Mouse (Mus musculus) spleen, adult 2 months (tissue): ENCODE measurements at regions not wholly inside any gene's neighbourhood (a gene's known extent, or its start where the extent isn't known, plus 50 kb on each side); places are given as distances from the start of the nearest gene placed in this dataset.

ENCODE experiments used
- DNase-seq, 2 experiments: peaks; one replicate each; pipeline versions ENCODE4 v3.0.0 to v3.0.0-alpha.2; 2012 to 2021; ENCODE audit warnings: low spot score in 2 of 2, low read depth in 1 of 2
- H3K27ac ChIP-seq: fragments of 200-500 bp; 2 replicates; pipeline ENCODE4 v1.5.1; 2012; ENCODE audit warnings: low read length, inconsistent platforms; ENCODE audit not compliant: insufficient read depth
- H3K27me3 ChIP-seq: fragments of 200-500 bp; 2 replicates; pipeline ENCODE4 v1.6.1; 2012; ENCODE audit warnings: mild to moderate bottlenecking, moderate library complexity, low read length, inconsistent platforms; ENCODE audit not compliant: control insufficient read depth, insufficient read depth
- H3K36me3 ChIP-seq: fragments of 200-500 bp; 2 replicates; pipeline ENCODE4 v1.6.1; 2012; ENCODE audit warnings: mild to moderate bottlenecking, low read length, inconsistent platforms; ENCODE audit not compliant: control insufficient read depth, insufficient read depth
- H3K4me1 ChIP-seq: fragments of 200-500 bp; 2 replicates; pipeline ENCODE4 v1.6.1; 2011; ENCODE audit warnings: inconsistent platforms; ENCODE audit not compliant: control insufficient read depth, insufficient read depth, insufficient read length
- H3K4me3 ChIP-seq: fragments of 200-500 bp; 2 replicates; pipeline ENCODE4 v1.5.1; 2011; ENCODE audit warnings: mild to moderate bottlenecking, inconsistent platforms; ENCODE audit not compliant: insufficient read depth, insufficient read length; ENCODE audit errors: extremely low read depth
- CTCF ChIP-seq: fragments of 200-500 bp; IDR thresholded peaks from 2 replicates; pipeline ENCODE4 v1.5.1; 2011; ENCODE audit warnings: mild to moderate bottlenecking, inconsistent platforms; ENCODE audit not compliant: insufficient read depth, insufficient read length, insufficient replicate concordance; ENCODE audit errors: extremely low read depth
- POLR2A ChIP-seq: fragments of 200-500 bp; IDR thresholded peaks from 2 replicates; pipeline ENCODE4 v1.6.1; 2011; ENCODE audit warnings: low read depth, low read length, inconsistent platforms
- WGBS: fragments of 180-500 bp; shearing (Covaris S2); methylation state at CpG from one replicate; pipeline ENCODE4 v1.1.7; 2018; 5-methylcytosine and 5-hydroxymethylcytosine counted together

DNA sequence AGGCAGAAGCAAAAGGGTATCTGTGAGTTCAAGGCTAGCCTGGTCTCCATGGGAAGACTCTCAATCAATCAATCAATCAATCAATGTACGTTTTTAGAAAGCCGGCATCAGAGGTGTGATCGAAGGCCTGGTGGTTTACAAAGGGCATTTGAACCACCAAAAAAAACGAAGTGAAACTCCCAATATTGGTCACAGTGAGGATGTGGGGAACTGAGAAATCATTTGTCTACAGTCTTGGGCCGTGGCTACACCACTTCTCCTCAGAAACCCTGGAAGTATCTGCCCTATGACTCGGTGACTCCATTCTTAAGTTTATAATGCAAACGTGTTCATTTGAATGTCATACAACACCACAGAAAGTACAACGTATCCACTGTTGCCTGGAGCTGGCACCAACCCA, 78.6 kb downstream of the Vegfa start:
- TF ChIP-seq CTCF (no peak), POLR2A (no peak)
- no peaks in the 10 kb centered on the region for H3K36me3 ChIP-seq
- H3K4me1 ChIP-seq, result no peaks in the 10 kb centered on the region
- no peak for DNase-seq
- no peak overlapping the region for H3K4me3 ChIP-seq
- 38% methylated on average over 8 of the region's 8 CpGs for WGBS
- H3K27me3 ChIP-seq, result no peaks in the 10 kb centered on the region
- H3K27ac ChIP-seq, result no peak overlapping the region

GRCm38 (mm10) chr17:45950533-45951164, 81.5 kb downstream of the Vegfa start:
- Histone ChIP-seq H3K27ac (no peak overlapping the region), H3K4me3 (no peak overlapping the region), H3K4me1 (no peaks in the 10 kb centered on the region), H3K36me3 (no peaks in the 10 kb centered on the region), H3K27me3 (no peaks in the 10 kb centered on the region)
- WGBS, result 77% methylated on average over 9 of the region's 9 CpGs
- DNase-seq, result no peak
- TF ChIP-seq POLR2A (no peak), CTCF (no peak)

- no peak for DNase-seq
- TF ChIP-seq CTCF (no peak), POLR2A (no peak)
- 77% methylated on average over 6 of the region's 6 CpGs for WGBS
- no peaks in the 10 kb centered on the region for H3K27me3 ChIP-seq
- H3K36me3 ChIP-seq, result no peaks in the 10 kb centered on the region
- H3K27ac ChIP-seq, result no peak overlapping the region
- no peaks in the 10 kb centered on the region for H3K4me1 ChIP-seq
- H3K4me3 ChIP-seq, result no peak overlapping the region
Measured at GRCm38 (mm10) chr17:45949141-45949540, 83.0 kb downstream of the Vegfa start.

DNA sequence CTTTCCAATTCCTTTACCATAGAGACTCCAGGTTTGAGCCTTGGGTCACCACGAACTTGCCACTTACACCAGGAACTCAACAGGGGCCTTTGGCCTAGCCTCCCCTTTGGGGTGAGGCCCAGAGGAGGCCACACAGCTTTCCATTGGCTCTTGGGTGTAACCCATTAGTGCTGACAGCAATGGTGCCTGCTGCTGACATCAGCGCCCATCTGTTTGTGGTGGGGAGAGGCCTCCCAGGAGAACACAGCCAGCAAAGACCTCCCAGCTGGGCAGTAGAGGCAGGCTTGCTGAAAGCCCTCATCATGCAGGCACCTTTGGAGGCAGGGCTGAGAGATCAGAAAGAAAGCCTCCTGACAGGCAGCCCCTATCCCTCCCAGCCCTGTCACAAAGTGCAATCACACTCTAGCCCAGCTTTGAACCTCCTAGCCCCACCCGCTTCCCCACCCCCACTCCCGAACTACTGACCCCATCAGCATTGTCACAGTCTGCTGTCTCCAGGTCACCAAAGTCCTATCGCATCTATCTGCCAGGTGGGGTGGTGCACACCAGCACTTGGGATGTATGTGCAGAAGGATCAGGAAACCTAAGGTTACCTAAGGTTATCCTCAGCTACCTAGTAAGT, 83.7 kb downstream of the Vegfa start:
- H3K27ac ChIP-seq, result no peak overlapping the region
- H3K4me3 ChIP-seq, result no peak overlapping the region
- WGBS, result 89% methylated on average over 5 of the region's 5 CpGs
- no peaks in the 10 kb centered on the region for H3K4me1 ChIP-seq
- H3K36me3 ChIP-seq, result no peaks in the 10 kb centered on the region
- no peaks in the 10 kb centered on the region for H3K27me3 ChIP-seq
- DNase-seq, result no peak
- no peak for TF ChIP-seq POLR2A
- TF ChIP-seq CTCF, result no peak

DNA sequence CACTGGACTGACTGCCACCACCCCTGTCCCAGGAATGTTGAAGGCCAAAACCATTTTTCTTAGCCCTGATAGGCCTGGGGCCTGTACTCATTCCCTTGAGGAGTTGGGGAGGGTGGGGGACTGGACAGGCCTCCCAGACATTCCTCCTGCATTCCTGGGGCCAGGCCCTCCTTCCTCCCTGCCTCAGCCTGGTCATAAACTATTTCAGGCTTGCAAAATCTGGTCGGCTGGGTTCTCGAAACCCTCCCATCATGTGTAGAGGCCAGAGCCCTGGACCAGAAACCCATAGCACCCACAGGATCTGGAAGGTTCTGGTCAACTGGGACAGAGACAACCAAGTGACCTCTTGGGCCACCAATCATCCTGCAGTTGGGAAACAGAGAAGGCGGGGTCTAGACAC, 87.2 kb downstream of the Vegfa start:
- H3K4me3 ChIP-seq, result no peak overlapping the region
- no peak overlapping the region for H3K27ac ChIP-seq
- DNase-seq, result no peak
- no peaks in the 10 kb centered on the region for H3K4me1 ChIP-seq
- TF ChIP-seq CTCF (no peak), POLR2A (no peak)
- WGBS, result 93% methylated on average over 3 of the region's 3 CpGs
- H3K36me3 ChIP-seq, result no peaks in the 10 kb centered on the region
- no peaks in the 10 kb centered on the region for H3K27me3 ChIP-seq

- H3K27me3 ChIP-seq, result no peaks in the 10 kb centered on the region
Measured at GRCm38 (mm10) chr17:45943244-45943643, 88.9 kb downstream of the Vegfa start.

DNA sequence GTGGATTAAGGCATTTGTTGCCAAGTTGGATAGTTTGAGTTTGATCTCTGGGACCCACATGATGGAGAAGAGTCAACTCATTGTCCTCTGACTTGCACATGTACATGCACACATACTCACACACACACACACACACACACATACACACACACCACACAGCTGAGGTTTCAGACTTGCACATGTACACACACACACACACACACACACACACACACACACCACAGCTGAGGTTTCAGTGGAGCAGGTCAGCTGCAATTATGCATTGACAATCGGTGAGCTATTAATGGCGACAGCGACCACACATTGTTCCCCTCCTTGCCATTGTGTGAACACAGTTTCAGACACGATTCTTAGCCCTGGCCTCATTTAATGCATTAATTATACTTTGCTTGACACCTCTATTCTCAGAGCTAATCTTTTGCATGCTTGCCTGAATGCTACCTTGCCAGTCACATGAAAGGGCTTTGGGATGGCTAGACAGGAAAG, 90.2 kb downstream of the Vegfa start:
- Histone ChIP-seq H3K4me3 (no peak overlapping the region), H3K27ac (no peak overlapping the region), H3K4me1 (no peaks in the 10 kb centered on the region), H3K27me3 (no peaks in the 10 kb centered on the region), H3K36me3 (no peaks in the 10 kb centered on the region)
- no peak for DNase-seq
- no peak for TF ChIP-seq POLR2A
- TF ChIP-seq CTCF, result no peak
- 72% methylated on average over 4 of the region's 4 CpGs for WGBS

More at GRCm38 (mm10) chr17:45943244-45943643, 88.9 kb downstream of the Vegfa start:
- Histone ChIP-seq H3K27ac (no peak overlapping the region), H3K36me3 (no peaks in the 10 kb centered on the region), H3K4me3 (no peak overlapping the region), H3K4me1 (no peaks in the 10 kb centered on the region)
- no peak for TF ChIP-seq CTCF
- TF ChIP-seq POLR2A, result no peak
- 90% methylated on average over 6 of the region's 6 CpGs for WGBS
- no peak for DNase-seq
